Mouse (Mus musculus): ENCODE measurements around the gene Ssbp4. TPM values are rescaled to one million over a fixed set of nuclear protein-coding genes. Genes with fewer than 3 reads are reported as not detected.

Ssbp4 gene
- polyA plus RNA-seq, 1 experiment from 2014 or later, result 117 TPM

Other genes starting within 250 kb of the Ssbp4 start
- 0.27 and 0.38 TPM in 2 replicates for gene Comp, start 235.3 kb downstream of the Ssbp4 start, polyA plus RNA-seq (2016; fragmentation: Nextera tagmentation; extraction: Ambion mirVana)
- gene Crtc1, start 169.3 kb downstream of the Ssbp4 start, polyA plus RNA-seq (2016; fragmentation: Nextera tagmentation; extraction: Ambion mirVana), result 14.8 and 16.7 TPM in 2 replicates
- 18.5 and 19.1 TPM in 2 replicates for gene Klhl26, start 131.9 kb downstream of the Ssbp4 start, polyA plus RNA-seq (2016; fragmentation: Nextera tagmentation; extraction: Ambion mirVana)
- 11.1 and 11.5 TPM in 2 replicates for gene Tmem59l, start 121.5 kb downstream of the Ssbp4 start, polyA plus RNA-seq (2016; fragmentation: Nextera tagmentation; extraction: Ambion mirVana)
- 4.5 and 10.3 TPM in 2 replicates for gene Crlf1, start 115.7 kb downstream of the Ssbp4 start, polyA plus RNA-seq (2016; fragmentation: Nextera tagmentation; extraction: Ambion mirVana)
- gene Rex1bd, start 102.1 kb downstream of the Ssbp4 start, polyA plus RNA-seq (2016; fragmentation: Nextera tagmentation; extraction: Ambion mirVana), result 131 and 148 TPM in 2 replicates
- 914 and 933 TPM in 2 replicates for gene Uba52, start 98.1 kb downstream of the Ssbp4 start, polyA plus RNA-seq (2016; fragmentation: Nextera tagmentation; extraction: Ambion mirVana)
- 311 and 360 TPM in 2 replicates for gene Fkbp8, start 81.1 kb downstream of the Ssbp4 start, polyA plus RNA-seq (2016; fragmentation: Nextera tagmentation; extraction: Ambion mirVana)
- 54.3 and 57.7 TPM in 2 replicates for gene Kxd1, start 80.9 kb downstream of the Ssbp4 start, polyA plus RNA-seq (2016; fragmentation: Nextera tagmentation; extraction: Ambion mirVana)
- gene Ell, start 69.4 kb downstream of the Ssbp4 start, polyA plus RNA-seq (2016; fragmentation: Nextera tagmentation; extraction: Ambion mirVana), result 20.5 and 22.4 TPM in 2 replicates
- 158 and 159 TPM in 2 replicates for gene Isyna1, start 14.5 kb downstream of the Ssbp4 start, polyA plus RNA-seq (2016; fragmentation: Nextera tagmentation; extraction: Ambion mirVana)
- 1.1 and 1.6 TPM in 2 replicates for gene Lrrc25, start 7.3 kb upstream of the Ssbp4 start, polyA plus RNA-seq (2016; fragmentation: Nextera tagmentation; extraction: Ambion mirVana)
- gene Gdf15, start 23.6 kb upstream of the Ssbp4 start, polyA plus RNA-seq (2016; fragmentation: Nextera tagmentation; extraction: Ambion mirVana), result not detected in 2 replicates
- 87.4 and 141 TPM in 2 replicates for gene Pgpep1, start 51.5 kb upstream of the Ssbp4 start, polyA plus RNA-seq (2016; fragmentation: Nextera tagmentation; extraction: Ambion mirVana)
- gene Lsm4, start 64.4 kb upstream of the Ssbp4 start, polyA plus RNA-seq (2016; fragmentation: Nextera tagmentation; extraction: Ambion mirVana), result 344 and 354 TPM in 2 replicates
- 64.6 and 128 TPM in 2 replicates for gene Jund, start 90.1 kb upstream of the Ssbp4 start, polyA plus RNA-seq (2016; fragmentation: Nextera tagmentation; extraction: Ambion mirVana)
- gene Iqcn, start 94.6 kb upstream of the Ssbp4 start, polyA plus RNA-seq (2016; fragmentation: Nextera tagmentation; extraction: Ambion mirVana), result 0.07 TPM in 1 of 2 replicates, not detected in the other
- not detected in 2 replicates for gene Gm3336, start 109.7 kb upstream of the Ssbp4 start, polyA plus RNA-seq (2016; fragmentation: Nextera tagmentation; extraction: Ambion mirVana)
- gene Pde4c, start 114.8 kb upstream of the Ssbp4 start, polyA plus RNA-seq (2016; fragmentation: Nextera tagmentation; extraction: Ambion mirVana), result 0.63 and 0.69 TPM in 2 replicates
- gene Rab3a, start 145.8 kb upstream of the Ssbp4 start, polyA plus RNA-seq (2016; fragmentation: Nextera tagmentation; extraction: Ambion mirVana), result 24.8 and 70.3 TPM in 2 replicates
- 35.0 and 40.6 TPM in 2 replicates for gene Mpv17l2, start 152.1 kb upstream of the Ssbp4 start, polyA plus RNA-seq (2016; fragmentation: Nextera tagmentation; extraction: Ambion mirVana)
- 73.4 and 82.1 TPM in 2 replicates for gene Pik3r2, start 167.8 kb upstream of the Ssbp4 start, polyA plus RNA-seq (2016; fragmentation: Nextera tagmentation; extraction: Ambion mirVana)
- gene Mast3, start 196.2 kb upstream of the Ssbp4 start, polyA plus RNA-seq (2016; fragmentation: Nextera tagmentation; extraction: Ambion mirVana), result 11.4 and 18.2 TPM in 2 replicates
- gene Il12rb1, start 199.6 kb upstream of the Ssbp4 start, polyA plus RNA-seq (2016; fragmentation: Nextera tagmentation; extraction: Ambion mirVana), result 0.05 TPM in 1 of 2 replicates, not detected in the other
- gene Arrdc2, start 230.8 kb upstream of the Ssbp4 start, polyA plus RNA-seq (2016; fragmentation: Nextera tagmentation; extraction: Ambion mirVana), result 7.3 and 8.7 TPM in 2 replicates